Mouse (Mus musculus) liver, embryonic 13.5 days (tissue): ENCODE measurements around the gene 2610318N02Rik. TPM values are rescaled to one million over a fixed set of nuclear protein-coding genes. Genes with fewer than 3 reads are reported as not detected.

Experiments used
- ATAC-seq: fragments of 200-750 bp; cut with Nextera tagmentation; 2 replicates; pipeline ENCODE4 v1.8.0; 2017; ENCODE audit warnings: low read depth, mild to moderate bottlenecking, moderate number of reproducible peaks, moderate library complexity
- DNase-seq: peaks from one replicate; pipeline ENCODE4 v3.0.0; 2022
- H3K27ac ChIP-seq: fragments of 300-500 bp; sonication (generic); 2 replicates; pipeline ENCODE4 v1.5.1; 2015; ENCODE audit warnings: moderate library complexity, mild to moderate bottlenecking, inconsistent platforms
- H3K27me3 ChIP-seq: fragments of 300-500 bp; sonication (generic); 2 replicates; pipeline ENCODE4 v1.6.1; 2015; ENCODE audit warnings: mild to moderate bottlenecking, inconsistent platforms
- H3K36me3 ChIP-seq: fragments of 300-500 bp; sonication (generic); 2 replicates; pipeline ENCODE4 v1.6.1; 2015; ENCODE audit warnings: mild to moderate bottlenecking, inconsistent platforms
- H3K4me1 ChIP-seq: fragments of 300-500 bp; sonication (generic); replicated peaks from 2 replicates; pipeline ENCODE4 v1.6.1; 2015; ENCODE audit warnings: inconsistent platforms
- H3K4me2 ChIP-seq: fragments of 300-500 bp; sonication (generic); 2 replicates; pipeline ENCODE4 v1.6.1; 2015; ENCODE audit warnings: inconsistent platforms, mild to moderate bottlenecking, moderate library complexity
- H3K4me3 ChIP-seq: fragments of 300-500 bp; sonication (generic); replicated peaks from 2 replicates; pipeline ENCODE4 v1.5.1; 2015; ENCODE audit warnings: mild to moderate bottlenecking, inconsistent platforms
- H3K9ac ChIP-seq: fragments of 300-500 bp; sonication (generic); 2 replicates; pipeline ENCODE4 v1.6.1; 2015; ENCODE audit warnings: mild to moderate bottlenecking, inconsistent platforms
- H3K9me3 ChIP-seq: fragments of 300-500 bp; sonication (generic); replicated peaks from 2 replicates; pipeline ENCODE4 v1.6.1; 2016; ENCODE audit warnings: inconsistent platforms
- WGBS: fragments of 180-500 bp; shearing (Covaris S2); methylation state at CpG from one replicate; pipeline ENCODE4 v1.1.7; 2015; ENCODE audit not compliant: insufficient replicate concordance; 5-methylcytosine and 5-hydroxymethylcytosine counted together
- microRNA counts: library from miRNA; unstranded; fragments of <30 nt; microRNA quantifications from one replicate; lab custom pipeline; 2016
- microRNA-seq: library from miRNA; unstranded; fragments of <30 nt; microRNA quantifications from one replicate; pipeline ENCODE4, GENCODE M21; 2016
- polyA plus RNA-seq: library from polyadenylated mRNA; unstranded; fragments of >200 nt; fragmentation: Nextera tagmentation; extraction: Ambion mirVana; gene quantifications from 2 replicates; pipeline ENCODE4 v1.2.1, GENCODE M21; 2015

The 2610318N02Rik gene
- polyA plus RNA-seq, 1 experiment from 2014 or later, result 28.9 TPM

GRCm38 (mm10) chr16:17069511-17070443, 55.2 kb downstream of the 2610318N02Rik start, which contains the start of gene Ypel1:
TSS of gene Ypel1 (plus strand) at chr16:17069696.
- H3K27me3 ChIP-seq, result peaks cover 29% of the 10 kb centered on the region
- peak within 1 kb of the TSS; percentile 86 for H3K4me2 ChIP-seq
- H3K4me1 ChIP-seq, result peaks cover 13% of the 10 kb centered on the region
- DNase-seq (peak; percentile 57), ATAC-seq (peak; percentile 83)
- WGBS, result under 1% methylated on average over 76 of the region's 76 CpGs
- H3K9me3 ChIP-seq, result no peaks in the 10 kb centered on the region
- peak within 1 kb of the TSS; percentile 69 for H3K4me3 ChIP-seq
- peak within 1 kb of the TSS; percentile 11; the same call in 1 of the 2 replicates for H3K27ac ChIP-seq
- no peaks in the 10 kb centered on the region for H3K36me3 ChIP-seq
- peak within 1 kb of the TSS; percentile 62 for H3K9ac ChIP-seq

DNA sequence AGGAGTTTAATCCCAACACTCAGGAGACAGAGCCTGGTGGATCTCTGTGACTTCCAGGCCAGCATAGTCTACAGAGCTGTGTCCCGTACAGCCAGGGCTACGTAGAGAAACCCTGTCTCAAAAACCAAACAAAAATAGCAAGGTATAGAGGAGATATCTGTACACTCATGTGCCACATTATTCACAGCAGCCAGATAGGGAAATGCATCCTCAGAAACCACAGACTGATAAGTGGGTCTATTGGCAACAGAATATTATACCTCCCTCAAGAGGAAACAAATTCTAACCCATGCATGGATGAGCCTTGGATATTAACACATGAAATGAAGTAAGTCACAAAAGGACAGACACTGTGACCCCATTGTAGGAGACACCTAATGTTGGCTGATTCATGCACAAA, 57.4 kb downstream of the 2610318N02Rik start:
- no peak overlapping the region for H3K4me3 ChIP-seq
- H3K4me2 ChIP-seq, result no peak overlapping the region
- DNase-seq (no peak), ATAC-seq (no peak)
- H3K36me3 ChIP-seq, result no peaks in the 10 kb centered on the region
- 14% methylated on average over 2 of the region's 2 CpGs for WGBS
- H3K27me3 ChIP-seq, result peaks cover 38% of the 10 kb centered on the region
- H3K9me3 ChIP-seq, result no peaks in the 10 kb centered on the region
- peaks cover 13% of the 10 kb centered on the region for H3K4me1 ChIP-seq
- no peak overlapping the region for H3K27ac ChIP-seq
- H3K9ac ChIP-seq, result no peak overlapping the region

MicroRNAs within 50 kb of the gene (microRNA counts, 519-probe panel; counts per million panel counts)
- microRNA mmu-miR-130b (lab: Ali Mortazavi, UCI) (5,981 counts per million, percentile 74 among the panel's probes with 10 or more counts), microRNA mmu-miR-301b (lab: Ali Mortazavi, UCI) (114 counts per million)

Small RNA genes within 50 kb of the gene (microRNA-seq; reads per million reads assigned to microRNA genes)
- 7,846 reads per million, percentile 91 among the genes with 10 or more reads in this experiment for gene Mir130b
- gene Mir301b, result 70.8 reads per million, percentile 48 among the genes with 10 or more reads in this experiment

Other genes starting within 250 kb of the 2610318N02Rik start
- 8.2 and 9.9 TPM in 2 replicates for gene Ppm1f, start 228.7 kb downstream of the 2610318N02Rik start, polyA plus RNA-seq
- gene Mapk1, start 141.8 kb downstream of the 2610318N02Rik start, polyA plus RNA-seq, result 93.7 and 102 TPM in 2 replicates
- 1.4 and 1.6 TPM in 2 replicates for gene Ypel1, start 55.5 kb downstream of the 2610318N02Rik start, polyA plus RNA-seq
- gene Ppil2, start 13.9 kb downstream of the 2610318N02Rik start, polyA plus RNA-seq, result 57.4 and 64.3 TPM in 2 replicates
- 75.6 and 77.1 TPM in 2 replicates for gene Sdf2l1, start 7.2 kb upstream of the 2610318N02Rik start, polyA plus RNA-seq
- gene Ydjc, start 19.5 kb upstream of the 2610318N02Rik start, polyA plus RNA-seq, result 15.7 and 15.8 TPM in 2 replicates
- 0.62 and 0.81 TPM in 2 replicates for gene Ccdc116, start 22.1 kb upstream of the 2610318N02Rik start, polyA plus RNA-seq
- gene Ube2l3, start 77.5 kb upstream of the 2610318N02Rik start, polyA plus RNA-seq, result 247 and 282 TPM in 2 replicates
- gene Rimbp3, start 83.4 kb upstream of the 2610318N02Rik start, polyA plus RNA-seq, result 0.12 and 0.14 TPM in 2 replicates
- gene Hic2, start 108.4 kb upstream of the 2610318N02Rik start, polyA plus RNA-seq, result 2.9 and 3.2 TPM in 2 replicates
- gene Tmem191c, start 150.9 kb upstream of the 2610318N02Rik start, polyA plus RNA-seq, result 2.8 and 3.2 TPM in 2 replicates
- 124 and 143 TPM in 2 replicates for gene Serpind1, start 206.2 kb upstream of the 2610318N02Rik start, polyA plus RNA-seq